Mouse (Mus musculus): Measurements from ENCODE around the gene Lmx1b. TPM values are rescaled to one million over a fixed set of nuclear protein-coding genes. Genes with fewer than 3 reads are reported as not detected.

The Lmx1b gene
- total and polyA plus RNA-seq, 3 experiments = not detected

GRCm38 (mm10) chr2:33631708-33632343 lies 8.5 kb downstream of the Lmx1b start:
- H3K27me3 ChIP-seq (replicated peaks) = peaks cover 97% of the 10 kb centered on the region
- no peak for TF ChIP-seq KAT2A (IDR thresholded peaks at IDR 0.05; ENCODE audit: insufficient replicate concordance, low read length)
- TF ChIP-seq BHLHE40 (IDR thresholded peaks at IDR 0.05; ENCODE audit: low read depth, low read length) = no peak
- TF ChIP-seq ZKSCAN1 (IDR thresholded peaks at IDR 0.05; ENCODE audit: borderline replicate concordance, low read depth, low read length) = no peak
- TF ChIP-seq NRF1 (IDR thresholded peaks at IDR 0.05; ENCODE audit: low read depth, low read length) = no peak
- no peak for TF ChIP-seq TBP (conservative IDR thresholded peaks at IDR 0.05; ENCODE audit: low read depth, low read length)
- TF ChIP-seq UBTF (IDR thresholded peaks at IDR 0.05; ENCODE audit: low read depth, low read length) = no peak
- TF ChIP-seq RCOR1 (conservative IDR thresholded peaks at IDR 0.05; ENCODE audit: low read depth, low read length) = no peak
- no peak for TF ChIP-seq CHD2 (IDR thresholded peaks at IDR 0.05; ENCODE audit: low read length)
- TF ChIP-seq USF1 (IDR thresholded peaks at IDR 0.05; ENCODE audit: low read depth, low read length) = no peak
- TF ChIP-seq ELF1 (IDR thresholded peaks at IDR 0.05; ENCODE audit: low read depth, low read length) = no peak
- TF ChIP-seq JUND (conservative IDR thresholded peaks at IDR 0.05; ENCODE audit: low read depth, low read length) = no peak
- TF ChIP-seq SIN3A (IDR thresholded peaks at IDR 0.05; ENCODE audit: low read length) = no peak
- TF ChIP-seq JUN (IDR thresholded peaks at IDR 0.05; ENCODE audit: insufficient read depth, low read depth, low read length) = no peak
- no peak for TF ChIP-seq ZNF384 (IDR thresholded peaks at IDR 0.05; ENCODE audit: low read depth, low read length)
- no peak for TF ChIP-seq ZC3H11A (IDR thresholded peaks at IDR 0.05; ENCODE audit: low read depth, low read length)
- TF ChIP-seq MYC (IDR thresholded peaks at IDR 0.05; ENCODE audit: low read depth, low read length) = no peak
- in situ Hi-C loops (cut with MboI; ENCODE audit: low pct_ligation_motif_present, low pct_unique_long_range_greater_than_20kb, low sequenced_read_pairs) (no loop called here), dilution Hi-C loops (cut with MboI; ENCODE audit: extremely low pct_ligation_motif_present, extremely low pct_unique_long_range_greater_than_20kb, low sequenced_read_pairs) (no loop called here)
- H3K9me3 ChIP-seq (replicated peaks; ENCODE audit: low read length) = no peaks in the 10 kb centered on the region
- no peak overlapping the region for H3K9ac ChIP-seq (ENCODE audit: insufficient read depth, low read depth)
- H3K4me3 ChIP-seq (replicated peaks in 1 of 3; ENCODE audit: low read depth in 2 of 3, low read length in 2 of 3, poor library complexity in 1 of 3) = no peak overlapping the region
- no peak overlapping the region for H3K4me2 ChIP-seq (ENCODE audit: insufficient read depth, low read depth, poor library complexity, severe bottlenecking)
- no peaks in the 10 kb centered on the region for H3K4me1 ChIP-seq (ENCODE audit: control insufficient read depth in 1 of 2, insufficient read depth in 2 of 2)
- H3K36me3 ChIP-seq (replicated peaks in 1 of 2; ENCODE audit: control insufficient read depth in 1 of 2, insufficient read depth in 1 of 2, low read length in 1 of 2) = no peaks in the 10 kb centered on the region
- no peaks in the 10 kb centered on the region for H3K79me2 ChIP-seq (replicated peaks; ENCODE audit: control insufficient read depth, extremely low read depth, insufficient read depth, poor library complexity, severe bottlenecking)
- no peak overlapping the region for H3K27ac ChIP-seq (ENCODE audit: insufficient read depth, low read depth)
- no peak for DNase-seq (ENCODE audit: extremely low read depth)

GRCm38 (mm10) chr2:33631022-33631707 lies 9.1 kb downstream of the Lmx1b start:
- no peak for DNase-seq (ENCODE audit: extremely low read depth)
- in situ Hi-C loops (cut with MboI; ENCODE audit: low pct_ligation_motif_present, low pct_unique_long_range_greater_than_20kb, low sequenced_read_pairs) (no loop called here), dilution Hi-C loops (cut with MboI; ENCODE audit: extremely low pct_ligation_motif_present, extremely low pct_unique_long_range_greater_than_20kb, low sequenced_read_pairs) (no loop called here)
- Histone ChIP-seq H3K4me3 (replicated peaks in 1 of 3; ENCODE audit: low read depth in 2 of 3, low read length in 2 of 3, poor library complexity in 1 of 3) (no peak overlapping the region), H3K27ac (ENCODE audit: insufficient read depth, low read depth) (no peak overlapping the region), H3K4me1 (ENCODE audit: control insufficient read depth in 1 of 2, insufficient read depth in 2 of 2) (peaks cover 1 to 2% of the 10 kb centered on the region in 2 experiments; a peak in 2 of 4 replicates), H3K27me3 (replicated peaks) (peaks cover 96% of the 10 kb centered on the region), H3K9me3 (replicated peaks; ENCODE audit: low read length) (no peaks in the 10 kb centered on the region), H3K36me3 (replicated peaks in 1 of 2; ENCODE audit: control insufficient read depth in 1 of 2, insufficient read depth in 1 of 2, low read length in 1 of 2) (no peaks in the 10 kb centered on the region), H3K4me2 (ENCODE audit: insufficient read depth, low read depth, poor library complexity, severe bottlenecking) (no peak overlapping the region), H3K9ac (ENCODE audit: insufficient read depth, low read depth) (no peak overlapping the region), H3K79me2 (replicated peaks; ENCODE audit: control insufficient read depth, extremely low read depth, insufficient read depth, poor library complexity, severe bottlenecking) (no peaks in the 10 kb centered on the region)
- TF ChIP-seq EP300 (IDR thresholded peaks at IDR 0.05; ENCODE audit: low read length) (no peak), USF1 (IDR thresholded peaks at IDR 0.05; ENCODE audit: low read depth, low read length) (no peak), SIN3A (IDR thresholded peaks at IDR 0.05; ENCODE audit: low read length) (no peak), USF2 (conservative IDR thresholded peaks at IDR 0.05; ENCODE audit: low read depth, low read length) (no peak), MAX (IDR thresholded peaks at IDR 0.05; ENCODE audit: low read length) (no peak), NELFE (IDR thresholded peaks at IDR 0.05; ENCODE audit: low read depth, low read length) (no peak), E2F4 (IDR thresholded peaks at IDR 0.05; ENCODE audit: insufficient replicate concordance, low read depth, low read length) (no peak), ZC3H11A (IDR thresholded peaks at IDR 0.05; ENCODE audit: low read depth, low read length) (no peak), MAZ (IDR thresholded peaks at IDR 0.05; ENCODE audit: low read depth, low read length) (no peak), POLR2A (IDR thresholded peaks at IDR 0.05; ENCODE audit: low read depth, low read length) (no peak)
